Mouse (Mus musculus) CD4-positive, CD25-positive, alpha-beta regulatory T cell, adult 2 months (primary cell): ENCODE measurements around the gene Ebf1.

Experiments used
- DNase-seq: peaks from one replicate; pipeline ENCODE4 v3.0.0-alpha.2; 2012; ENCODE audit warnings: low read depth, low spot score

Gene Ebf1

GRCm38 (mm10) chr11:44702716-44703486, 85.8 kb downstream of the Ebf1 start:
- no peak for DNase-seq

- DNase-seq = no peak
Measured at GRCm38 (mm10) chr11:44703951-44704350, 86.8 kb downstream of the Ebf1 start.

- DNase-seq = no peak
Measured at GRCm38 (mm10) chr11:44705811-44706210, 88.7 kb downstream of the Ebf1 start.

GRCm38 (mm10) chr11:44706386-44706785, 89.3 kb downstream of the Ebf1 start:
- no peak for DNase-seq

- no peak for DNase-seq
Measured at GRCm38 (mm10) chr11:44707381-44708289, 90.5 kb downstream of the Ebf1 start.

- no peak for DNase-seq
Measured at GRCm38 (mm10) chr11:44708290-44708685, 91.2 kb downstream of the Ebf1 start.

GRCm38 (mm10) chr11:44709073-44709618, 92.0 kb downstream of the Ebf1 start:
- DNase-seq = no peak

- DNase-seq = no peak
Measured at GRCm38 (mm10) chr11:44709869-44710460, 92.8 kb downstream of the Ebf1 start.

- DNase-seq = no peak
Measured at GRCm38 (mm10) chr11:44710861-44711260, 93.7 kb downstream of the Ebf1 start.

GRCm38 (mm10) chr11:44714188-44714587, 97.1 kb downstream of the Ebf1 start:
- no peak for DNase-seq

GRCm38 (mm10) chr11:44715776-44716175, 98.7 kb downstream of the Ebf1 start:
- no peak for DNase-seq

GRCm38 (mm10) chr11:44716928-44717327, 99.8 kb downstream of the Ebf1 start:
- no peak for DNase-seq

- no peak for DNase-seq
Measured at GRCm38 (mm10) chr11:44717636-44718035, 100.5 kb downstream of the Ebf1 start.

- DNase-seq = no peak
Measured at GRCm38 (mm10) chr11:44721976-44722375, 104.9 kb downstream of the Ebf1 start.

- no peak for DNase-seq
Measured at GRCm38 (mm10) chr11:44723950-44724502, 106.9 kb downstream of the Ebf1 start.

GRCm38 (mm10) chr11:44725732-44726131, 108.6 kb downstream of the Ebf1 start:
- no peak for DNase-seq

- no peak for DNase-seq
Measured at GRCm38 (mm10) chr11:44727376-44727775, 110.3 kb downstream of the Ebf1 start.

GRCm38 (mm10) chr11:44727821-44728220, 110.7 kb downstream of the Ebf1 start:
- DNase-seq = no peak

- DNase-seq = no peak
Measured at GRCm38 (mm10) chr11:44728271-44728670, 111.2 kb downstream of the Ebf1 start.

GRCm38 (mm10) chr11:44729931-44730330, 112.8 kb downstream of the Ebf1 start:
- DNase-seq = no peak

GRCm38 (mm10) chr11:44731763-44732162, 114.6 kb downstream of the Ebf1 start:
- DNase-seq = no peak

- no peak for DNase-seq
Measured at GRCm38 (mm10) chr11:44733276-44733675, 116.2 kb downstream of the Ebf1 start.
